Mouse (Mus musculus) neural tube, embryonic 14.5 days (tissue): ENCODE data around the gene Zfp644. TPM values are rescaled to one million over a fixed set of nuclear protein-coding genes. Genes with fewer than 3 reads are reported as not detected.

Experiments used
- polyA plus RNA-seq: library from polyadenylated mRNA; unstranded; fragments of >200 nt; fragmentation: Nextera tagmentation; extraction: Ambion mirVana; gene quantifications from 2 replicates; pipeline ENCODE4 v1.2.1, GENCODE M21; 2014

The Zfp644 gene
- polyA plus RNA-seq, 1 experiment from 2014 or later, result 105 TPM

Other genes starting within 250 kb of the Zfp644 start
- 2.6 and 2.7 TPM in 2 replicates for gene Barhl2, start 239.1 kb downstream of the Zfp644 start, polyA plus RNA-seq
- not detected in 2 replicates for gene Gm17304, start 88.2 kb downstream of the Zfp644 start, polyA plus RNA-seq
- gene Hfm1, start 229.0 kb upstream of the Zfp644 start, polyA plus RNA-seq, result 8.4 and 9.0 TPM in 2 replicates